Mouse (Mus musculus) erythroblast, embryonic 14.5 days (primary cell): ENCODE measurements around the gene Ptpn20.

Source experiments
- GATA1 ChIP-seq: IDR thresholded peaks from 2 replicates; pipeline ENCODE4 v1.6.1; 2012; ENCODE audit warnings: low read length, inconsistent platforms, mixed read lengths
- TAL1 ChIP-seq: IDR thresholded peaks from 3 replicates; pipeline ENCODE4 v1.6.1; 2012; ENCODE audit warnings: low read length, inconsistent platforms, mixed read lengths

GRCm38 (mm10) chr14:33573643-33574042 is 15.4 kb upstream of the Ptpn20 start:
- TF ChIP-seq TAL1 (no peak), GATA1 (no peak)
